Mouse (Mus musculus) stomach, embryonic 14.5 days (tissue): ENCODE results near the gene Kpna6. TPM values are rescaled to one million over a fixed set of nuclear protein-coding genes. Genes with fewer than 3 reads are reported as not detected.

Source experiments
- ATAC-seq: fragments of 200-750 bp; cut with Nextera tagmentation; 2 replicates; pipeline ENCODE4 v1.8.0; 2017; ENCODE audit warnings: low read depth, moderate TSS enrichment; ENCODE audit not compliant: insufficient number of reproducible peaks, insufficient read depth, low FRiP score
- H3K27ac ChIP-seq: fragments of 300-500 bp; sonication (generic); 2 replicates; pipeline ENCODE4 v1.5.1; 2014; ENCODE audit warnings: mild to moderate bottlenecking, low read length, moderate library complexity, mixed read lengths
- H3K27me3 ChIP-seq: fragments of 300-500 bp; sonication (generic); 2 replicates; pipeline ENCODE4 v1.6.1; 2014; ENCODE audit warnings: low read length, control low read depth, mixed read lengths; ENCODE audit not compliant: control insufficient read depth, insufficient read depth
- H3K36me3 ChIP-seq: fragments of 300-500 bp; sonication (generic); 2 replicates; pipeline ENCODE4 v1.6.1; 2014; ENCODE audit warnings: mild to moderate bottlenecking, control low read depth, low read length, moderate library complexity, mixed read lengths; ENCODE audit not compliant: control insufficient read depth, insufficient read depth
- H3K4me1 ChIP-seq: fragments of 300-500 bp; sonication (generic); 2 replicates; pipeline ENCODE4 v1.6.1; 2014; ENCODE audit warnings: low read length, control low read depth, mixed read lengths; ENCODE audit not compliant: control insufficient read depth, insufficient read depth
- H3K4me2 ChIP-seq: fragments of 300-500 bp; sonication (generic); replicated peaks from 2 replicates; pipeline ENCODE4 v1.6.1; 2014; ENCODE audit warnings: low read depth, low read length, control low read depth
- H3K4me3 ChIP-seq: fragments of 300-500 bp; sonication (generic); 2 replicates; pipeline ENCODE4 v1.5.1; 2014; ENCODE audit warnings: low read depth, low read length, control low read depth
- H3K9ac ChIP-seq: fragments of 300-500 bp; sonication (generic); replicated peaks from 2 replicates; pipeline ENCODE4 v1.6.1; 2014; ENCODE audit warnings: low read depth, mild to moderate bottlenecking, control low read depth, low read length, moderate library complexity, mixed read lengths
- H3K9me3 ChIP-seq: fragments of 300-500 bp; sonication (generic); 2 replicates; pipeline ENCODE4 v1.6.1; 2016; ENCODE audit warnings: low read depth, low read length, control low read depth; ENCODE audit not compliant: control insufficient read depth
- WGBS: fragments of 180-500 bp; shearing (Covaris S2); extraction: QIAGEN DNeasy Blood & Tissue Kit; methylation state at CpG from one replicate; pipeline ENCODE4 v1.1.7; 2014; 5-methylcytosine and 5-hydroxymethylcytosine counted together
- microRNA-seq: library from miRNA; unstranded; fragments of <30 nt; microRNA quantifications from one replicate; pipeline ENCODE4, GENCODE M21; 2016
- polyA plus RNA-seq: library from polyadenylated mRNA; unstranded; fragments of >200 nt; fragmentation: Nextera tagmentation; extraction: Ambion mirVana; gene quantifications from 2 replicates; pipeline ENCODE4 v1.2.1, GENCODE M21; 2014

The Kpna6 gene
- polyA plus RNA-seq, 1 experiment from 2014 or later = 12.0 TPM

DNA sequence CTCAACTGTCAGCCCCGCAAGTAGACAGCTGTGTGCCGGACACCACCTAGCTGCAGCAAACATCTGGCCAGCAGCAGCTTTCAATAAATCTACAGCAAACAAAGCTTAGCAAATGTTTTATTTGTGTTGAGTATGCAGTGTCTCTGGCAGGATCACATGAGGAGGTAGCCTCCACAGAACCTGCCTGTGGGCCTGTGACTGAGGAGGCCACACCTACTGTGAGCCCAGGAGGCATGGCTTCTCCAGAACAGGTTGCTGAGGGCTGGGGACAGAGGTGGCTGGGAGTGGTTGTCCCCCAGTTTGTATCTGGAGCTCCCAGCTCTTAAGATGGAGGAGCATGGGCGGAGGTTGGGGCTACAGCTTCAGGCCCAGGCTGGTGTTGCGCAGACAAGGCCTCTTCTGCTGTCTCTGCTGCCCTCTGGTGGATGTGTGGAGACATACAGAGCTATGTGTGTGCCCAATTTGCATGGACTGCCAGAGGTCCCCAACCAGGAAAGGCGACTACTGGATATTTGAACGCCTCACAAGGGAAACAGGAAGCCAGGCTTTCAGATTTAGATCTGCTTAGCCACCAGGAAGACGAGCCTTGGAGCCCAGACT, 64.0 kb downstream of the Kpna6 start:
- peak; percentile 81 for ATAC-seq
- 33% methylated on average over 7 of the region's 7 CpGs for WGBS
- Histone ChIP-seq H3K36me3 (peaks cover 38% of the 10 kb centered on the region), H3K4me3 (no peak overlapping the region), H3K9ac (no peak overlapping the region), H3K4me2 (no peak overlapping the region), H3K27ac (no peak overlapping the region), H3K4me1 (no peaks in the 10 kb centered on the region), H3K9me3 (no peaks in the 10 kb centered on the region), H3K27me3 (no peaks in the 10 kb centered on the region)

DNA sequence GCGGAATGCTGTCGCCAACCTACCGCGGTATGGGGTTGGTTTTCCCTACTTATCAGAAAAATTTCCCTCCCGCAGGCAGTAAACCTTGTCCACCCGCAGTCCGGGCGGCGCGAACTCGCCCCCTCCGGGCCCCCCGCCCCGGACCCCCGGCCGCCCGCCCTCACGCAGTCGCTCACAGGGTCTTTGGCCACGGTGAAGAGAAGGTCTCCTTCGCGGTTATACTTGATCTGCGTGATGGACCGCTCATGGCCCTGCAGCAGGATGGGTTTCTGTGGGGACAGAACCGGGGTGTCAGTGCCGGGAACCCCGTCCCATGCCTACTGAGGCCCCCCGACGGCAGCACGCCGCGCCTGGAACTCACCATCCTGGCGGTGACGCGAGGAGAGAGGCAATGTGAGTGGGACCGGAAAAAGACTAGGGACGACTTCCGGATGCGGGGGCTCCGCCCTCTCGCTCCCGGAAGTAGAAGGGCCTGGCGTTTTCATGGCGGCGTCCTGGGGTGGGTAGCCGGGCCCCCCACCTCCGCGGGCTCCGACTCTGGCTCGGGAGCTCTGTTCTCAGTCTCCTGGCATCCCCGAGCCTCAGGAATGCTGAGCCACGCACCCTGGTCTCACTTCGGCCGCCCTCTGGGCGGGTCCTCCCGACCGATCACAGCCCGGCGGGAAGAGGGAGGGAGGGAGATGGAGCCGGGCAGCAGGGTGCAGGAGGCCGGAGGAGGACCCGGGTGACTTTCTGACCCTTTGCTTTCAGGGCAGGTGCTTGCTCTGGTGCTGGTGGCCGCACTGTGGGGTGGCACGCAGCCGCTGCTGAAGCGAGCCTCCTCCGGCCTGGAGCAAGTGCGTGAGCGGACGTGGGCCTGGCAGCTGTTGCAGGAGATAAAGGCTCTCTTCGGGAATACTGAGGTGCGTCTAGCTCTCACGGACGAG, 72.1 kb downstream of the Kpna6 start, which contains the start of the genes Eif3i and Tmem234:
Gene Eif3i, minus strand, starts transcription at position 416 of the 926 bp plus-strand sequence.
Gene Tmem234, plus strand, starts transcription at position 436 of the 926 bp plus-strand sequence.
- under 1% methylated on average over 73 of the region's 74 CpGs for WGBS
- Histone ChIP-seq H3K27me3 (no peaks in the 10 kb centered on the region), H3K36me3 (peaks cover 39% of the 10 kb centered on the region), H3K9ac (peak within 1 kb of the TSS; percentile 90), H3K4me3 (peak within 1 kb of the TSS; percentile 100), H3K9me3 (no peaks in the 10 kb centered on the region), H3K4me2 (peak within 1 kb of the TSS; percentile 89), H3K27ac (peak within 1 kb of the TSS; percentile 44; the same call in 1 of the 2 replicates), H3K4me1 (peaks cover 11% of the 10 kb centered on the region; the same call in 1 of the 2 replicates)
- peak; percentile 90 for ATAC-seq

Small RNAs within 50 kb of the gene (microRNA-seq; reads per million reads assigned to microRNA genes)
- gene Mir7016 = 0.78 reads per million

Other genes with a start within 250 kb of the Kpna6 start
- 1.1 and 2.2 TPM in 2 replicates for gene Zbtb8b, start 231.9 kb downstream of the Kpna6 start, polyA plus RNA-seq
- 25.6 and 25.7 TPM in 2 replicates for gene Bsdc1, start 211.2 kb downstream of the Kpna6 start, polyA plus RNA-seq
- not detected in 2 replicates for gene Tssk3, start 181.7 kb downstream of the Kpna6 start, polyA plus RNA-seq
- gene Fam229a, start 181.6 kb downstream of the Kpna6 start, polyA plus RNA-seq = not detected in 2 replicates
- gene Marcksl1, start 159.2 kb downstream of the Kpna6 start, polyA plus RNA-seq = 616 and 618 TPM in 2 replicates
- gene Hdac1, start 130.1 kb downstream of the Kpna6 start, polyA plus RNA-seq = 210 and 217 TPM in 2 replicates
- 7.5 and 9.5 TPM in 2 replicates for gene Lck, start 99.1 kb downstream of the Kpna6 start, polyA plus RNA-seq
- 2.9 and 3.7 TPM in 2 replicates for gene Fam167b, start 94.2 kb downstream of the Kpna6 start, polyA plus RNA-seq
- gene Eif3i, start 72.1 kb downstream of the Kpna6 start, polyA plus RNA-seq = 316 TPM in 2 replicates
- 206 and 226 TPM in 2 replicates for gene Tmem234, start 72.1 kb downstream of the Kpna6 start, polyA plus RNA-seq
- 2.8 and 3.8 TPM in 2 replicates for gene Dcdc2b, start 58.5 kb downstream of the Kpna6 start, polyA plus RNA-seq
- 26.2 and 26.9 TPM in 2 replicates for gene Iqcc, start 53.7 kb downstream of the Kpna6 start, polyA plus RNA-seq
- 52.9 and 56.1 TPM in 2 replicates for gene Ccdc28b, start 48.8 kb downstream of the Kpna6 start, polyA plus RNA-seq
- gene Txlna, start 31.7 kb downstream of the Kpna6 start, polyA plus RNA-seq = 91.9 and 94.4 TPM in 2 replicates
- gene Tmem39b, start 24.1 kb upstream of the Kpna6 start, polyA plus RNA-seq = 27.6 and 27.7 TPM in 2 replicates
- 95.5 and 103 TPM in 2 replicates for gene Khdrbs1, start 69.5 kb upstream of the Kpna6 start, polyA plus RNA-seq
- gene Ptp4a2, start 138.5 kb upstream of the Kpna6 start, polyA plus RNA-seq = 252 and 294 TPM in 2 replicates